Mouse (Mus musculus) ES-Bruce4 (cell line): ENCODE results near the gene Pla2g2c.

ENCODE experiments used
- CTCF ChIP-seq: IDR thresholded peaks from one replicate; pipeline ENCODE4 v1.8.1; 2011; ENCODE audit warnings: low read depth, low read length
- POLR2A ChIP-seq: IDR thresholded peaks from one replicate; pipeline ENCODE4 v1.8.1; 2011; ENCODE audit warnings: low read length; ENCODE audit not compliant: insufficient read depth

- TF ChIP-seq POLR2A (no peak), CTCF (no peak)
These were observed 30.8 kb downstream of the Pla2g2c start for GRCm38 (mm10) chr4:138755439-138755838.
